Mouse (Mus musculus) megakaryocyte, embryonic 14.5 days (primary cell): Measurements from ENCODE around the gene Mtss1l.

Experiments
- FLI1 ChIP-seq: IDR thresholded peaks from 2 replicates; pipeline ENCODE4 v1.6.1; 2012; ENCODE audit warnings: low read length, inconsistent platforms, mixed read lengths
- GATA1 ChIP-seq: IDR thresholded peaks from 3 replicates; pipeline ENCODE4 v1.6.1; 2012; ENCODE audit warnings: mixed read lengths, low read length, inconsistent platforms, borderline replicate concordance

- peak; percentile 90; the same call in 1 of the 3 replicates for TF ChIP-seq GATA1
- no peak for TF ChIP-seq FLI1
These were observed 15.6 kb upstream of the Mtss1l start for GRCm38 (mm10) chr8:110705391-110706287.
